Mouse (Mus musculus) hindbrain, embryonic 11.5 days (tissue): ENCODE measurements around the gene Clstn2. TPM values are rescaled to one million over a fixed set of nuclear protein-coding genes. Genes with fewer than 3 reads are reported as not detected.

Experiments used
- ATAC-seq: fragments of 200-750 bp; cut with Nextera tagmentation; 2 replicates; pipeline ENCODE4 v1.8.0; 2017; ENCODE audit warnings: mild to moderate bottlenecking, moderate TSS enrichment, moderate library complexity; ENCODE audit not compliant: low FRiP score
- DNase-seq: peaks from one replicate; pipeline ENCODE4 v3.0.0-alpha.2; 2015; ENCODE audit warnings: low spot score
- H3K27ac ChIP-seq: fragments of 300-500 bp; sonication (generic); 2 replicates; pipeline ENCODE4 v1.5.1; 2014; ENCODE audit warnings: mild to moderate bottlenecking, low read depth, low read length
- H3K27me3 ChIP-seq: fragments of 300-500 bp; sonication (generic); 2 replicates; pipeline ENCODE4 v1.6.1; 2014; ENCODE audit warnings: mild to moderate bottlenecking, low read length, moderate library complexity, mixed read lengths; ENCODE audit not compliant: control insufficient read depth, insufficient read depth
- H3K36me3 ChIP-seq: fragments of 300-500 bp; sonication (generic); 2 replicates; pipeline ENCODE4 v1.6.1; 2014; ENCODE audit warnings: mild to moderate bottlenecking, low read length, moderate library complexity, mixed read lengths; ENCODE audit not compliant: control insufficient read depth, insufficient read depth
- H3K4me1 ChIP-seq: fragments of 300-500 bp; sonication (generic); replicated peaks from 2 replicates; pipeline ENCODE4 v1.6.1; 2014; ENCODE audit warnings: low read length, mixed read lengths; ENCODE audit not compliant: control insufficient read depth, insufficient read depth
- H3K4me2 ChIP-seq: fragments of 300-500 bp; sonication (generic); replicated peaks from 2 replicates; pipeline ENCODE4 v1.6.1; 2014; ENCODE audit warnings: mild to moderate bottlenecking, low read depth, low read length
- H3K4me3 ChIP-seq: fragments of 300-500 bp; sonication (generic); 2 replicates; pipeline ENCODE4 v1.5.1; 2014; ENCODE audit warnings: low read depth, low read length
- H3K9ac ChIP-seq: fragments of 300-500 bp; sonication (generic); 2 replicates; pipeline ENCODE4 v1.6.1; 2014; ENCODE audit warnings: low read depth, low read length
- H3K9me3 ChIP-seq: fragments of 300-500 bp; sonication (generic); 2 replicates; pipeline ENCODE4 v1.6.1; 2016; ENCODE audit warnings: low read length; ENCODE audit not compliant: control insufficient read depth
- WGBS: fragments of 180-500 bp; shearing (Covaris S2); extraction: QIAGEN DNeasy Blood & Tissue Kit; methylation state at CpG from one replicate; pipeline ENCODE4 v1.1.7; 2014; 5-methylcytosine and 5-hydroxymethylcytosine counted together
- polyA plus RNA-seq: library from polyadenylated mRNA; unstranded; fragments of >200 nt; fragmentation: Nextera tagmentation; extraction: Ambion mirVana; gene quantifications from 2 replicates; pipeline ENCODE4 v1.2.1, GENCODE M21; 2014

Clstn2 gene
- polyA plus RNA-seq, 1 experiment from 2014 or later, result 2.0 TPM

- no peaks in the 10 kb centered on the region for H3K9me3 ChIP-seq
- H3K4me3 ChIP-seq, result no peak overlapping the region
- H3K9ac ChIP-seq, result no peak overlapping the region
- H3K36me3 ChIP-seq, result no peaks in the 10 kb centered on the region
- no peak overlapping the region for H3K4me2 ChIP-seq
- DNase-seq (no peak), ATAC-seq (no peak)
- no peaks in the 10 kb centered on the region for H3K4me1 ChIP-seq
- no peak overlapping the region for H3K27ac ChIP-seq
- WGBS, result 89% methylated on average over 1 of the region's 1 CpGs
- no peaks in the 10 kb centered on the region for H3K27me3 ChIP-seq
These were observed 505.1 kb downstream of the Clstn2 start for GRCm38 (mm10) chr9:97527926-97528325.

DNA sequence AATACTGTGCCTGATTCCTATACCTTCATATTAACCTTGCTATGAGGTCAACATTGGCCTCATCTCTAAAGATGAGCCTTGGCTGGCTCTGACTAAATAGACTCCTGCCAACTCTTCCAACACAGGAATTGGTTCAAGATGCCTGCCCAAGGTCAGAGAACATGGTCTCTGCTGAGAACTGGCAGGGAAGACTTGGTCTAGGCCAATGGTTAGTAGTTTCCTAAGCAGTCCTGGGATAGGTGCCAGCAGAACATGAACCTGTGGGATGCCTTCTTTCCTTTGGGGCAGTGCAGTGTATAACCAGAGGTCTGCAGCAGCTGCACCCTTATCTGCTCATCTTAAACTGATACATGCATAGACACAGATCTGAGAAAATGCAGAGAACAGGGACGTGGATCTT, 505.7 kb downstream of the Clstn2 start:
- Histone ChIP-seq H3K4me3 (no peak overlapping the region), H3K9ac (no peak overlapping the region), H3K27ac (no peak overlapping the region), H3K36me3 (no peaks in the 10 kb centered on the region), H3K9me3 (no peaks in the 10 kb centered on the region), H3K4me2 (no peak overlapping the region), H3K27me3 (no peaks in the 10 kb centered on the region), H3K4me1 (no peaks in the 10 kb centered on the region)
- no peak for DNase-seq
- WGBS, result 91% methylated on average over 1 of the region's 1 CpGs
- no peak for ATAC-seq

GRCm38 (mm10) chr9:97525563-97525962, 507.4 kb downstream of the Clstn2 start:
- ATAC-seq, result no peak
- H3K36me3 ChIP-seq, result no peaks in the 10 kb centered on the region
- no peak overlapping the region for H3K4me3 ChIP-seq
- H3K9me3 ChIP-seq, result no peaks in the 10 kb centered on the region
- H3K27me3 ChIP-seq, result no peaks in the 10 kb centered on the region
- 89% methylated on average over 3 of the region's 3 CpGs for WGBS
- no peak overlapping the region for H3K27ac ChIP-seq
- no peak overlapping the region for H3K9ac ChIP-seq
- H3K4me1 ChIP-seq, result no peaks in the 10 kb centered on the region
- DNase-seq, result no peak
- H3K4me2 ChIP-seq, result no peak overlapping the region

- WGBS, result 74% methylated on average over 3 of the region's 3 CpGs
- Histone ChIP-seq H3K27me3 (no peaks in the 10 kb centered on the region), H3K4me2 (no peak overlapping the region), H3K27ac (no peak overlapping the region), H3K4me1 (no peaks in the 10 kb centered on the region), H3K9ac (no peak overlapping the region), H3K36me3 (no peaks in the 10 kb centered on the region), H3K9me3 (no peaks in the 10 kb centered on the region), H3K4me3 (no peak overlapping the region)
- ATAC-seq, result no peak
- DNase-seq, result no peak
These were observed 508.1 kb downstream of the Clstn2 start for GRCm38 (mm10) chr9:97524861-97525260.

GRCm38 (mm10) chr9:97520771-97521170, 512.2 kb downstream of the Clstn2 start:
- Histone ChIP-seq H3K9me3 (no peaks in the 10 kb centered on the region), H3K27ac (no peak overlapping the region), H3K4me1 (no peaks in the 10 kb centered on the region), H3K36me3 (no peaks in the 10 kb centered on the region), H3K4me2 (no peak overlapping the region), H3K9ac (no peak overlapping the region), H3K4me3 (no peak overlapping the region), H3K27me3 (no peaks in the 10 kb centered on the region)
- WGBS, result 91% methylated on average over 3 of the region's 3 CpGs
- ATAC-seq, result no peak
- DNase-seq, result no peak

DNA sequence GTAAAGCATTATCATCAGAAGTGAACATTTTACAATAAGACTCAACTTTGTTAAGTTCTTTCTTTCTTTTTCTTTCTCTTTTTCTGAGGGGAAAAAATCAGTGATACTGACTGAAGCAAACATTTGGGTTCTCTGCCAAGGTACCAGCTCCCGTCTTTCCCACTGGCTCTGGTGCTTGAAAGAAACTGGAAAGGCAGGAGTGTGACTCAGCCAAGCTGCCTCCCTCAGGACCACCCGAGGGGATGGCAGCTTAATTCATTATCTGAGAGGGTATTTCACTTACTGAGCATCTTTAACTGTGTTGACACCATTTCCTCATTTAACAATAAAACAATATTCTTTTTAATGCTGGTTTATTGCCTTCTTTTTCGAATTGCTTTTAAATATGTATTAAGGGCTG, 516.0 kb downstream of the Clstn2 start:
- no peaks in the 10 kb centered on the region for H3K4me1 ChIP-seq
- no peak overlapping the region for H3K9ac ChIP-seq
- ATAC-seq (no peak), DNase-seq (no peak)
- H3K27me3 ChIP-seq, result no peaks in the 10 kb centered on the region
- no peaks in the 10 kb centered on the region for H3K9me3 ChIP-seq
- H3K36me3 ChIP-seq, result no peaks in the 10 kb centered on the region
- no peak overlapping the region for H3K4me2 ChIP-seq
- no peak overlapping the region for H3K27ac ChIP-seq
- no peak overlapping the region for H3K4me3 ChIP-seq
- WGBS, result 72% methylated on average over 3 of the region's 3 CpGs

DNA sequence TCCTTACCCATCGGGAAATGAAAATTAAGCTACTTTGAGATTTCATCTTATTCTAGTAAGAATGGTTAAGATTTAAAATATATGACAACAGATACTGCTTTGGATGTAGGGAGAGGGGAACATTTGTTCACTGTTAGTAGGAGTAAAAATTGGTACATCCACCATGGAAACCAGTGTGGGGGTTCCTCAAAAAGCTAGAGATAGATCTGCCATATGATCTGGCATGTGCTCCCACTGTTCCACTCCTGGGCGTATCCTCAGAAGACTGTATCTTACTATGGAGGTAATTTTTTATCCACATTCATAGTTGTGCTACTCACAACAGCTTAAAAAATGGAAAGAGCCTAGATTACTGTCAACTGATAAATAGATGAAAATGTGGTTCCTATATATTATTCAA, 518.3 kb downstream of the Clstn2 start:
- Histone ChIP-seq H3K4me2 (no peak overlapping the region), H3K4me1 (no peaks in the 10 kb centered on the region), H3K9me3 (no peaks in the 10 kb centered on the region), H3K27me3 (no peaks in the 10 kb centered on the region), H3K4me3 (no peak overlapping the region), H3K9ac (no peak overlapping the region), H3K27ac (no peak overlapping the region), H3K36me3 (no peaks in the 10 kb centered on the region)
- DNase-seq, result no peak
- WGBS, result 92% methylated on average over 2 of the region's 2 CpGs
- ATAC-seq, result no peak

GRCm38 (mm10) chr9:97512282-97512850, 520.6 kb downstream of the Clstn2 start:
- 80% methylated on average over 3 of the region's 3 CpGs for WGBS
- DNase-seq (no peak), ATAC-seq (no peak)
- Histone ChIP-seq H3K27me3 (no peaks in the 10 kb centered on the region), H3K27ac (no peak overlapping the region), H3K9ac (no peak overlapping the region), H3K4me2 (no peak overlapping the region), H3K4me1 (no peaks in the 10 kb centered on the region), H3K4me3 (no peak overlapping the region), H3K36me3 (no peaks in the 10 kb centered on the region), H3K9me3 (no peaks in the 10 kb centered on the region)

GRCm38 (mm10) chr9:97501416-97501815, 531.6 kb downstream of the Clstn2 start:
- ATAC-seq, result no peak
- DNase-seq, result no peak
- Histone ChIP-seq H3K27me3 (no peaks in the 10 kb centered on the region), H3K9ac (no peak overlapping the region), H3K27ac (no peak overlapping the region), H3K4me1 (no peaks in the 10 kb centered on the region), H3K4me2 (no peak overlapping the region), H3K4me3 (no peak overlapping the region), H3K36me3 (no peaks in the 10 kb centered on the region), H3K9me3 (no peaks in the 10 kb centered on the region)
- WGBS, result 69% methylated on average over 4 of the region's 4 CpGs
